Mouse (Mus musculus): ENCODE results near the gene Krt2. TPM values are rescaled to one million over a fixed set of nuclear protein-coding genes. Genes with fewer than 3 reads are reported as not detected.
A peak's percentile ranks its signal among the peaks of the same experiment; 100 is the strongest.

Gene Krt2
- polyA plus RNA-seq (2014; fragmentation: Nextera tagmentation; extraction: Ambion mirVana): not detected in 2 replicates

GRCm38 (mm10) chr15:101817875-101818274 lies at the start of gene Krt2:
Krt2 (minus strand) TSS chr15:101818169.
- H3K36me3 ChIP-seq (ENCODE audit: control insufficient read depth, insufficient read depth, low read length): no peaks in the 10 kb centered on the region
- DNase-seq (ENCODE audit: low spot score): no peak
- no peaks in the 10 kb centered on the region for H3K27me3 ChIP-seq (ENCODE audit: control insufficient read depth, insufficient read depth, low read length)
- no peak within 1 kb of the TSS for H3K9ac ChIP-seq (ENCODE audit: low read length)
- WGBS: 77% methylated on average over 16 of the region's 16 CpGs
- H3K4me1 ChIP-seq (ENCODE audit: control insufficient read depth, insufficient read depth, low read length): no peaks in the 10 kb centered on the region
- no peak within 1 kb of the TSS for H3K4me3 ChIP-seq (ENCODE audit: low read depth, low read length)
- no peak for ATAC-seq (ENCODE audit: insufficient number of reproducible peaks, low FRiP score, low TSS enrichment, low read depth)
- H3K4me2 ChIP-seq (ENCODE audit: low read depth, severe bottlenecking): no peak within 1 kb of the TSS
- H3K27ac ChIP-seq (replicated peaks; ENCODE audit: low read depth, low read length): no peak within 1 kb of the TSS
- no peaks in the 10 kb centered on the region; the same call in 1 of the 2 replicates for H3K9me3 ChIP-seq (ENCODE audit: control insufficient read depth, low read length)

GRCm38 (mm10) chr15:101866754-101867153 lies 48.8 kb upstream of the Krt2 start:
- DNase-seq (ENCODE audit: low spot score): no peak
- H3K36me3 ChIP-seq (ENCODE audit: control insufficient read depth, insufficient read depth, low read length): no peaks in the 10 kb centered on the region
- no peak overlapping the region for H3K4me2 ChIP-seq (ENCODE audit: low read depth, severe bottlenecking)
- no peak overlapping the region for H3K27ac ChIP-seq (replicated peaks; ENCODE audit: low read depth, low read length)
- 86% methylated on average over 7 of the region's 7 CpGs for WGBS
- H3K9ac ChIP-seq (ENCODE audit: low read length): no peak overlapping the region
- no peaks in the 10 kb centered on the region for H3K4me1 ChIP-seq (ENCODE audit: control insufficient read depth, insufficient read depth, low read length)
- no peaks in the 10 kb centered on the region for H3K9me3 ChIP-seq (ENCODE audit: control insufficient read depth, low read length)
- H3K4me3 ChIP-seq (ENCODE audit: low read depth, low read length): no peak overlapping the region
- H3K27me3 ChIP-seq (ENCODE audit: control insufficient read depth, insufficient read depth, low read length): no peaks in the 10 kb centered on the region
- no peak for ATAC-seq (ENCODE audit: insufficient number of reproducible peaks, low FRiP score, low TSS enrichment, low read depth)

- WGBS: 53% methylated on average over 13 of the region's 13 CpGs
- DNase-seq (ENCODE audit: low spot score): peak; percentile 28
- Histone ChIP-seq H3K4me3 (ENCODE audit: low read depth, low read length) (no peak overlapping the region), H3K9ac (ENCODE audit: low read length) (no peak overlapping the region), H3K27ac (replicated peaks; ENCODE audit: low read depth, low read length) (no peak overlapping the region), H3K27me3 (ENCODE audit: control insufficient read depth, insufficient read depth, low read length) (peaks cover 25% of the 10 kb centered on the region), H3K4me1 (ENCODE audit: control insufficient read depth, insufficient read depth, low read length) (no peaks in the 10 kb centered on the region), H3K36me3 (ENCODE audit: control insufficient read depth, insufficient read depth, low read length) (no peaks in the 10 kb centered on the region), H3K9me3 (ENCODE audit: control insufficient read depth, low read length) (no peaks in the 10 kb centered on the region), H3K4me2 (ENCODE audit: low read depth, severe bottlenecking) (no peak overlapping the region)
- ATAC-seq (ENCODE audit: insufficient number of reproducible peaks, low FRiP score, low TSS enrichment, low read depth): no peak
These were observed 42.6 kb upstream of the Krt2 start for GRCm38 (mm10) chr15:101860421-101861130.

GRCm38 (mm10) chr15:101859735-101860170 lies 41.8 kb upstream of the Krt2 start:
- Histone ChIP-seq H3K27ac (replicated peaks; ENCODE audit: low read depth, low read length) (no peak overlapping the region), H3K36me3 (ENCODE audit: control insufficient read depth, insufficient read depth, low read length) (no peaks in the 10 kb centered on the region), H3K9me3 (ENCODE audit: control insufficient read depth, low read length) (no peaks in the 10 kb centered on the region), H3K27me3 (ENCODE audit: control insufficient read depth, insufficient read depth, low read length) (peaks cover 25% of the 10 kb centered on the region), H3K4me1 (ENCODE audit: control insufficient read depth, insufficient read depth, low read length) (no peaks in the 10 kb centered on the region), H3K4me2 (ENCODE audit: low read depth, severe bottlenecking) (peak overlapping the region; percentile 58), H3K9ac (ENCODE audit: low read length) (no peak overlapping the region), H3K4me3 (ENCODE audit: low read depth, low read length) (peak overlapping the region; percentile 33)
- ATAC-seq (ENCODE audit: insufficient number of reproducible peaks, low FRiP score, low TSS enrichment, low read depth) (no peak), DNase-seq (ENCODE audit: low spot score) (peak; percentile 69)
- under 1% methylated on average over 32 of the region's 33 CpGs for WGBS

- WGBS: 6% methylated on average over 11 of the region's 11 CpGs
- peaks cover 25% of the 10 kb centered on the region for H3K27me3 ChIP-seq (ENCODE audit: control insufficient read depth, insufficient read depth, low read length)
- ATAC-seq (ENCODE audit: insufficient number of reproducible peaks, low FRiP score, low TSS enrichment, low read depth): no peak
- peak; percentile 32 for DNase-seq (ENCODE audit: low spot score)
- no peak overlapping the region for H3K27ac ChIP-seq (replicated peaks; ENCODE audit: low read depth, low read length)
- H3K4me1 ChIP-seq (ENCODE audit: control insufficient read depth, insufficient read depth, low read length): no peaks in the 10 kb centered on the region
- no peak overlapping the region for H3K9ac ChIP-seq (ENCODE audit: low read length)
- H3K4me2 ChIP-seq (ENCODE audit: low read depth, severe bottlenecking): peak overlapping the region; percentile 58; the same call in 1 of the 2 replicates
- no peak overlapping the region for H3K4me3 ChIP-seq (ENCODE audit: low read depth, low read length)
- H3K36me3 ChIP-seq (ENCODE audit: control insufficient read depth, insufficient read depth, low read length): no peaks in the 10 kb centered on the region
- no peaks in the 10 kb centered on the region for H3K9me3 ChIP-seq (ENCODE audit: control insufficient read depth, low read length)
These were observed 40.9 kb upstream of the Krt2 start for GRCm38 (mm10) chr15:101858673-101859425.

GRCm38 (mm10) chr15:101856696-101857095 lies 38.7 kb upstream of the Krt2 start:
- Histone ChIP-seq H3K27me3 (ENCODE audit: control insufficient read depth, insufficient read depth, low read length) (peaks cover 25% of the 10 kb centered on the region), H3K9ac (ENCODE audit: low read length) (no peak overlapping the region)

GRCm38 (mm10) chr15:101855732-101856131 lies 37.8 kb upstream of the Krt2 start:
- Histone ChIP-seq H3K9ac (ENCODE audit: low read length) (no peak overlapping the region), H3K4me1 (ENCODE audit: control insufficient read depth, insufficient read depth, low read length) (no peaks in the 10 kb centered on the region)

More at GRCm38 (mm10) chr15:101856696-101857095, 38.7 kb upstream of the Krt2 start:
- no peaks in the 10 kb centered on the region for H3K9me3 ChIP-seq (ENCODE audit: control insufficient read depth, low read length)
- DNase-seq (ENCODE audit: low spot score) (no peak), ATAC-seq (ENCODE audit: insufficient number of reproducible peaks, low FRiP score, low TSS enrichment, low read depth) (no peak)
- H3K4me3 ChIP-seq (ENCODE audit: low read depth, low read length): no peak overlapping the region
- H3K4me1 ChIP-seq (ENCODE audit: control insufficient read depth, insufficient read depth, low read length): no peaks in the 10 kb centered on the region
- no peaks in the 10 kb centered on the region for H3K36me3 ChIP-seq (ENCODE audit: control insufficient read depth, insufficient read depth, low read length)
- 59% methylated on average over 5 of the region's 5 CpGs for WGBS
- H3K4me2 ChIP-seq (ENCODE audit: low read depth, severe bottlenecking): no peak overlapping the region
- no peak overlapping the region for H3K27ac ChIP-seq (replicated peaks; ENCODE audit: low read depth, low read length)

GRCm38 (mm10) chr15:101854294-101854693 lies 36.3 kb upstream of the Krt2 start:
- ATAC-seq (ENCODE audit: insufficient number of reproducible peaks, low FRiP score, low TSS enrichment, low read depth): no peak
- Histone ChIP-seq H3K4me2 (ENCODE audit: low read depth, severe bottlenecking) (no peak overlapping the region), H3K27me3 (ENCODE audit: control insufficient read depth, insufficient read depth, low read length) (peaks cover 7% of the 10 kb centered on the region), H3K36me3 (ENCODE audit: control insufficient read depth, insufficient read depth, low read length) (no peaks in the 10 kb centered on the region), H3K27ac (replicated peaks; ENCODE audit: low read depth, low read length) (no peak overlapping the region), H3K4me3 (ENCODE audit: low read depth, low read length) (no peak overlapping the region), H3K9ac (ENCODE audit: low read length) (no peak overlapping the region), H3K9me3 (ENCODE audit: control insufficient read depth, low read length) (no peaks in the 10 kb centered on the region), H3K4me1 (ENCODE audit: control insufficient read depth, insufficient read depth, low read length) (no peaks in the 10 kb centered on the region)
- no peak for DNase-seq (ENCODE audit: low spot score)
- WGBS: 18% methylated on average over 5 of the region's 5 CpGs

More at GRCm38 (mm10) chr15:101855732-101856131, 37.8 kb upstream of the Krt2 start:
- WGBS: 86% methylated on average over 3 of the region's 3 CpGs
- no peak for ATAC-seq (ENCODE audit: insufficient number of reproducible peaks, low FRiP score, low TSS enrichment, low read depth)
- Histone ChIP-seq H3K4me2 (ENCODE audit: low read depth, severe bottlenecking) (no peak overlapping the region), H3K27me3 (ENCODE audit: control insufficient read depth, insufficient read depth, low read length) (peaks cover 20% of the 10 kb centered on the region), H3K9me3 (ENCODE audit: control insufficient read depth, low read length) (no peaks in the 10 kb centered on the region), H3K36me3 (ENCODE audit: control insufficient read depth, insufficient read depth, low read length) (no peaks in the 10 kb centered on the region), H3K4me3 (ENCODE audit: low read depth, low read length) (no peak overlapping the region), H3K27ac (replicated peaks; ENCODE audit: low read depth, low read length) (no peak overlapping the region)
- DNase-seq (ENCODE audit: low spot score): no peak
